Mouse (Mus musculus) MEL (cell line): ENCODE measurements around the gene Sirt4. TPM values are rescaled to one million over a fixed set of nuclear protein-coding genes. Genes with fewer than 3 reads are reported as not detected.

Experiments used
- DNase-seq: peaks from one replicate; pipeline ENCODE4 v3.0.0; 2011; ENCODE audit warnings: low read depth, low spot score
- H3K27ac ChIP-seq: 2 replicates; pipeline ENCODE4 v1.5.1; 2012; ENCODE audit warnings: low read depth, mild to moderate bottlenecking, control low read depth, low read length, moderate library complexity; ENCODE audit not compliant: control insufficient read depth
- H3K27me3 ChIP-seq, 2 experiments: fragments of 150-350 bp in 1 of 2; sonication (generic) in 1 of 2; 2 replicates each; pipeline ENCODE4 v1.6.1; 2012; ENCODE audit warnings: low read length in 2 of 2, mild to moderate bottlenecking in 2 of 2, improper control_type of control experiment in 1 of 2, moderate library complexity in 1 of 2; ENCODE audit not compliant: insufficient read depth in 2 of 2, control insufficient read depth in 1 of 2
- H3K36me3 ChIP-seq, 2 experiments: 2 replicates each; pipeline ENCODE4 v1.6.1; 2012 to 2014; ENCODE audit warnings: low read length in 2 of 2, improper control_type of control experiment in 1 of 2, inconsistent platforms in 1 of 2, mild to moderate bottlenecking in 1 of 2; ENCODE audit not compliant: insufficient read depth in 2 of 2, control insufficient read depth in 1 of 2
- H3K4me1 ChIP-seq, 2 experiments: fragments of 150-350 bp in 1 of 2; sonication (generic) in 1 of 2; 2 replicates each; pipeline ENCODE4 v1.6.1; 2012; ENCODE audit warnings: low read length in 2 of 2, improper control_type of control experiment in 1 of 2, mild to moderate bottlenecking in 1 of 2; ENCODE audit not compliant: insufficient read depth in 2 of 2, control insufficient read depth in 1 of 2
- H3K4me3 ChIP-seq, 2 experiments: fragments of 150-350 bp in 1 of 2; sonication (generic) in 1 of 2; 2 replicates each; pipeline ENCODE4 v1.5.1; 2012; ENCODE audit warnings: low read depth in 2 of 2, low read length in 2 of 2, mild to moderate bottlenecking in 2 of 2, moderate library complexity in 2 of 2, control low read depth in 1 of 2, improper control_type of control experiment in 1 of 2; ENCODE audit not compliant: control insufficient read depth in 1 of 2, insufficient read depth in 1 of 2
- H3K79me2 ChIP-seq: 2 replicates; pipeline ENCODE4 v1.6.1; 2012; ENCODE audit warnings: mild to moderate bottlenecking, low read length, moderate library complexity; ENCODE audit not compliant: control insufficient read depth, poor library complexity, insufficient read depth
- H3K9ac ChIP-seq: 2 replicates; pipeline ENCODE4 v1.6.1; 2012; ENCODE audit warnings: low read depth, mild to moderate bottlenecking, control low read depth, low read length, moderate library complexity; ENCODE audit not compliant: control insufficient read depth, poor library complexity, severe bottlenecking
- H3K9me3 ChIP-seq: fragments of 150-350 bp; sonication (generic); replicated peaks from 2 replicates; pipeline ENCODE4 v1.6.1; 2012; ENCODE audit warnings: mild to moderate bottlenecking, low read length, improper control_type of control experiment, moderate library complexity; ENCODE audit not compliant: insufficient read depth
- BHLHE40 ChIP-seq: IDR thresholded peaks from 2 replicates; pipeline ENCODE4 v1.6.1; 2012; ENCODE audit warnings: low read depth, mild to moderate bottlenecking, inconsistent platforms, low read length, improper control_type of control experiment, borderline replicate concordance
- CHD1 ChIP-seq: IDR thresholded peaks from 2 replicates; pipeline ENCODE4 v1.6.1; 2012; ENCODE audit warnings: low read depth, mild to moderate bottlenecking, inconsistent platforms, low read length, improper control_type of control experiment
- ELF1 ChIP-seq: IDR thresholded peaks from 2 replicates; pipeline ENCODE4 v1.6.1; 2014; ENCODE audit warnings: low read depth, mild to moderate bottlenecking, inconsistent platforms, low read length, improper control_type of control experiment, moderate library complexity
- EP300 ChIP-seq, 2 experiments: IDR thresholded peaks; 2 replicates each; pipeline ENCODE4 v1.6.1; 2011; ENCODE audit warnings: improper control_type of control experiment in 2 of 2, low read length in 2 of 2, low read depth in 1 of 2, mild to moderate bottlenecking in 1 of 2
- GATA1 ChIP-seq: IDR thresholded peaks from 2 replicates; pipeline ENCODE4 v1.6.1; 2011; ENCODE audit warnings: low read depth, low read length, improper control_type of control experiment
- JUND ChIP-seq: IDR thresholded peaks from 2 replicates; pipeline ENCODE4 v1.6.1; 2011; ENCODE audit warnings: low read depth, mild to moderate bottlenecking, improper control_type of control experiment, low read length
- MAFK ChIP-seq: IDR thresholded peaks from 2 replicates; pipeline ENCODE4 v1.6.1; 2011; ENCODE audit warnings: low read depth, mild to moderate bottlenecking, low read length, improper control_type of control experiment, borderline replicate concordance
- MAX ChIP-seq: IDR thresholded peaks from 2 replicates; pipeline ENCODE4 v1.6.1; 2011; ENCODE audit warnings: low read length, improper control_type of control experiment
- MAZ ChIP-seq: IDR thresholded peaks from 2 replicates; pipeline ENCODE4 v1.6.1; 2012; ENCODE audit warnings: low read depth, mild to moderate bottlenecking, inconsistent platforms, low read length, improper control_type of control experiment
- MXI1 ChIP-seq: IDR thresholded peaks from 2 replicates; pipeline ENCODE4 v1.6.1; 2011; ENCODE audit warnings: mild to moderate bottlenecking, low read depth, low read length, improper control_type of control experiment
- MYC ChIP-seq: IDR thresholded peaks from 2 replicates; pipeline ENCODE4 v1.6.1; 2011; ENCODE audit warnings: low read depth, mild to moderate bottlenecking, low read length, improper control_type of control experiment, moderate library complexity
- NELFE ChIP-seq: IDR thresholded peaks from 2 replicates; pipeline ENCODE4 v1.6.1; 2011; ENCODE audit warnings: low read depth, low read length, improper control_type of control experiment
- POLR2AphosphoS2 ChIP-seq: IDR thresholded peaks from 2 replicates; pipeline ENCODE4 v1.6.1; 2011; ENCODE audit warnings: low read length, improper control_type of control experiment
- RAD21 ChIP-seq: IDR thresholded peaks from 2 replicates; pipeline ENCODE4 v1.6.1; 2011; ENCODE audit warnings: mild to moderate bottlenecking, low read depth, low read length, improper control_type of control experiment
- RCOR1 ChIP-seq: IDR thresholded peaks from 2 replicates; pipeline ENCODE4 v1.6.1; 2012; ENCODE audit warnings: low read depth, mild to moderate bottlenecking, inconsistent platforms, low read length, improper control_type of control experiment
- SIN3A ChIP-seq: IDR thresholded peaks from 2 replicates; pipeline ENCODE4 v1.6.1; 2012; ENCODE audit warnings: low read length, improper control_type of control experiment, inconsistent platforms
- SMC3 ChIP-seq: IDR thresholded peaks from 2 replicates; pipeline ENCODE4 v1.6.1; 2011; ENCODE audit warnings: low read depth, low read length, improper control_type of control experiment
- TAL1 ChIP-seq: IDR thresholded peaks from 2 replicates; pipeline ENCODE4 v1.6.1; 2012; ENCODE audit warnings: mild to moderate bottlenecking, inconsistent platforms, low read length, moderate library complexity, mixed read lengths
- TBP ChIP-seq: IDR thresholded peaks from 2 replicates; pipeline ENCODE4 v1.8.0; 2011; ENCODE audit warnings: low read depth, low read length, improper control_type of control experiment
- USF1 ChIP-seq: IDR thresholded peaks from 2 replicates; pipeline ENCODE4 v1.6.1; 2014; ENCODE audit warnings: low read depth, mild to moderate bottlenecking, inconsistent platforms, low read length, improper control_type of control experiment, moderate library complexity
- ZC3H11A ChIP-seq: IDR thresholded peaks from 2 replicates; pipeline ENCODE4 v1.6.1; 2012; ENCODE audit warnings: low read depth, mild to moderate bottlenecking, inconsistent platforms, low read length, improper control_type of control experiment
- ZMIZ1 ChIP-seq: IDR thresholded peaks from 2 replicates; pipeline ENCODE4 v1.6.1; 2012; ENCODE audit warnings: low read depth, mild to moderate bottlenecking, inconsistent platforms, low read length, improper control_type of control experiment, moderate library complexity
- ZNF384 ChIP-seq: IDR thresholded peaks from 2 replicates; pipeline ENCODE4 v1.6.1; 2012; ENCODE audit warnings: low read depth, mild to moderate bottlenecking, inconsistent platforms, low read length, improper control_type of control experiment
- polyA plus RNA-seq, 2 experiments: library from polyadenylated mRNA; stranded (reverse) in 1 of 2; unstranded in 1 of 2; fragments of >175 nt in 1 of 2; fragments of >200 nt in 1 of 2; gene quantifications; 2 replicates each; pipeline versions ENCODE4 v1.2.1 to v1.2.4; 2012; ENCODE audit warnings: low replicate concordance in 2 of 2, low read depth in 1 of 2; ENCODE audit not compliant: insufficient read length in 2 of 2, insufficient read depth in 1 of 2, missing spikeins in 1 of 2
- total RNA-seq: library from RNA; depleted of rRNA; stranded (reverse); fragments of 300-350 nt; gene quantifications from 2 replicates; pipeline ENCODE4 v1.2.3, GENCODE M21; 2012

Sirt4 gene
- total and polyA plus RNA-seq, 3 experiments = 9.2 to 10.3 TPM; not detected in 1

DNA sequence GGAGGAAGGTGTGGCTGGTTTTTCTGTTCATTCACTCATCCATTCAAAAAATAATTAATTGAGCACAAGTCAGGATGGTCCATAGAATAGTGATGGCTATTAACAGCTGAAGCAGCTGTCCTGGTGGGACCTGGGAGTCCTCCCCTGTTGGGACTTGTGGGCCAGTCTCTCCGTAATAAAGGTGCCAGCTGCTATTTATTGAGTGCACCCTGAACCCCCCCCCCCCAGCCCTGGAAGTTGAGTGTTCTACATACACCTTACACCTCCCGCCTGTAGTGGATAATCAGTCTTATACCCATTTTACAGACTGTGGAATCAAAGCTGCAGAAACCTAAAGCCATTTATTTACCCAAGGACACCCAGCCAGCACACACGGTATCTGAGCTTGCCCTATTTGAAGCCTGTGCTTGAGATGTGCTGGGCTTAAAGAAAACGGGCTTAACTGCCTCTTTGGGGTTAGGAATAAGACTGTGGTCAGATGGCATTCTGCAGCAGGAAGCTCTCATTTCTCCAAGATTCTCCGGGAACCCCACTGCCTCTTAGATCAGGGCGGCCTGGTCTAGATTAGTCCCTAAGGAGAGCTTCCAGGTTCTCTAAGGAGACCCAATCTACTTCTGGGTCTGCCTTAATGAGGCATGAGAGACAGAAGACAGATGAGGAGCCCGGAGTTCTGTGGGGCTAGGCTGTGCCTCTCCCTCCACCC is 47.1 kb downstream of the Sirt4 start:
- no peaks in the 10 kb centered on the region for H3K27me3 ChIP-seq
- TF ChIP-seq EP300 (IDR thresholded peaks at IDR 0.05; ENCODE audit: low read depth in 1 of 2, low read length in 2 of 2) = no peak
- TF ChIP-seq ZC3H11A = no peak
- no peak for TF ChIP-seq TBP
- no peak for TF ChIP-seq SMC3
- no peak for TF ChIP-seq MAZ
- no peak for TF ChIP-seq SIN3A
- no peak for TF ChIP-seq JUND
- TF ChIP-seq MAX = no peak
- no peak for TF ChIP-seq RAD21
- no peak for TF ChIP-seq NELFE
- TF ChIP-seq GATA1 = no peak
- no peak for TF ChIP-seq MXI1
- TF ChIP-seq CHD1 = no peak
- TF ChIP-seq ZMIZ1 = no peak
- H3K79me2 ChIP-seq = no peaks in the 10 kb centered on the region
- peaks cover 0 to under 1% of the 10 kb centered on the region in 2 experiments; a peak in 1 of 4 replicates for H3K4me1 ChIP-seq
- no peaks in the 10 kb centered on the region for H3K36me3 ChIP-seq
- no peak overlapping the region for H3K9ac ChIP-seq
- H3K9me3 ChIP-seq = no peaks in the 10 kb centered on the region
- H3K27ac ChIP-seq = no peak overlapping the region
- no peak overlapping the region for H3K4me3 ChIP-seq
- DNase-seq = no peak

- no peaks in the 10 kb centered on the region for H3K27me3 ChIP-seq
- H3K4me1 ChIP-seq = peaks cover 3 to 7% of the 10 kb centered on the region in 2 experiments; a peak in 2 of 4 replicates
- no peaks in the 10 kb centered on the region for H3K9me3 ChIP-seq
- no peak overlapping the region for H3K27ac ChIP-seq
- no peak overlapping the region for H3K9ac ChIP-seq
- H3K79me2 ChIP-seq = no peaks in the 10 kb centered on the region
- TF ChIP-seq USF1 (no peak), CHD1 (no peak), TAL1 (no peak), RAD21 (no peak), RCOR1 (no peak), EP300 (IDR thresholded peaks at IDR 0.05; ENCODE audit: low read depth in 1 of 2, low read length in 2 of 2) (no peak), MAZ (no peak), ZNF384 (no peak), JUND (no peak), BHLHE40 (no peak), MYC (no peak), SMC3 (no peak), SIN3A (no peak), POLR2AphosphoS2 (no peak), MAFK (no peak), ELF1 (no peak)
- DNase-seq = no peak
- H3K36me3 ChIP-seq = peaks cover 0 to 3% of the 10 kb centered on the region in 2 experiments; a peak in 1 of 4 replicates
- no peak overlapping the region for H3K4me3 ChIP-seq
Observed at GRCm38 (mm10) chr5:115436421-115437124, 48.0 kb downstream of the Sirt4 start.
